Mouse (Mus musculus) gastrocnemius, postnatal 10 days (tissue): ENCODE measurements around the gene Smarcc1. TPM values are rescaled to one million over a fixed set of nuclear protein-coding genes. Genes with fewer than 3 reads are reported as not detected.
"Not testable (repeated sequence)": the region's sequence is repeated elsewhere in the genome, so short reads cannot be mapped to it uniquely, and the experiment has no call there.

ENCODE experiments used
- DNase-seq: peaks from one replicate; pipeline ENCODE4 v3.0.0; 2021; ENCODE audit warnings: mixed read lengths
- total RNA-seq, 2 experiments: library from RNA; stranded (reverse); gene quantifications; 2 replicates each; pipeline ENCODE4 v1.2.3; 2021

The Smarcc1 gene
- total RNA-seq, 2 experiments from 2014 or later, result 34.5 to 41.9 TPM

DNA sequence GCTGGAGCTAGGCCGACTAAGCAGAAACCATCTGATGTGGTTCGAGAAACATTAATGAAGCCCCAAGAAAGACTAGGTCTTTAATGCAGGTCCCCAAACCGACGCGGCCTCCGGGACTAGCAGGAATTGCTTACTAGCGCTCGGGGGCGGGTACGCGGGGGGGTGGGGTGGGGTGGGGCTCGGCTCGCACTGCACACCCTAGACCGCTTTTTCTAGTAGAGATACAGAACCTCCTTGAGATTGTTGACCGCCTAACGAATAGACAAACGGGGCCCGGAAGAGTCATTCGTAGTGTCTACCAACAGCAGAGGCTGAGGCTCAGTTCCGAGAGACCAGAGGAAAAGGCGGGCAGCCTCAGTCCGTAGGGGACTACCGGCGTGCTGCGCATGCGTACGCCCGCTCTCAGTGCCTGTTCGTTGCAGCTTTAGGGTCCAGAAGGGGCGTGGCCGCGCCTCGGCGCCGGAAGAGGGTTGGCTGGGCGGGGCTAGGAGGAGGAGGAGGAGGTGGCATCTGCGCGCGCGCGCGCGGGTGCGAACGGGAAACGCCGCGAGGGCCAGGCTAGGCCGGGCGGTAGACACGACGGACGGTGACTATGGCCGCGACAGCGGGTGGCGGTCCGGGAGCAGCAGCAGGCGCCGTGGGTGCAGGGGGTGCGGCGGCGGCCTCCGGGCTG, 14.2 kb downstream of the Smarcc1 start:
- DNase-seq, result peak; percentile 100

DNA sequence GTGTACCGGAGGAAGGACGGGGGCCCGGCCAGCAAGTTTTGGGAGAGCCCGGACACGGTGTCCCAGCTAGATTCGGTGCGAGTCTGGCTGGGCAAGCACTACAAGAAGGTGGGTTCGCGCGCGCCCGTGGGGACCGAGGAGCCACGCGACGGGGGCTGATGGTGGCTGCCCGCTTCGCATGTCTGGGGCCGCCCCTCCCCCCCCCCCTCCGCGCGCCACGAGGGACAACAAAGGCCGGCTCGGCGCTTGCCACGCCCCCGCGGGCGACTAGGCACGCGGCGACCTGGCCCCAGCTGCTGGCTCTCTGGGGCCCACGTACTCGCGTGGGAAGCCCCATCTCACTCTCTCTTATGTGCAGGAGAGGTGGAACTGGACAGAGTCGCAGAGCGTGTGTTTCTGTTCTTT, 14.7 kb downstream of the Smarcc1 start:
- no peak for DNase-seq

DNA sequence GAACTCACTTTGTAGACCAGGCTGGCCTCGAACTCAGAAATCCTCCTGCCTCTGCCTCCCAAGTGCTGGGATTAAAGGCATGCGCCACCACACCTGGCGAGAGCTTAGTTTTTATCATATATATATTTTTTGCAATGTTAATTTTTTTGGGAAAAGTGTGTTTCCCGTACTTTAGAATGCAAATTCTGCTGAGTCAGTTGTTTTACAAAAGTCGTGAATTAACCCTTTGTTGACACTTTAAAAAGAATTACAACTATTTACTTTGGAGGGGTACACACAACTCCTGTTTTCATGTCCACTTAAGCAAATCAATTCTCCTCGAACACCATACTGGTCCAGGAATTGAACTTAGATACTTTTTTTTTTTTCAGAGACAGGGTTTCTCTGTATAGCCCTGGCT, 15.4 kb downstream of the Smarcc1 start:
- DNase-seq, result no peak

DNA sequence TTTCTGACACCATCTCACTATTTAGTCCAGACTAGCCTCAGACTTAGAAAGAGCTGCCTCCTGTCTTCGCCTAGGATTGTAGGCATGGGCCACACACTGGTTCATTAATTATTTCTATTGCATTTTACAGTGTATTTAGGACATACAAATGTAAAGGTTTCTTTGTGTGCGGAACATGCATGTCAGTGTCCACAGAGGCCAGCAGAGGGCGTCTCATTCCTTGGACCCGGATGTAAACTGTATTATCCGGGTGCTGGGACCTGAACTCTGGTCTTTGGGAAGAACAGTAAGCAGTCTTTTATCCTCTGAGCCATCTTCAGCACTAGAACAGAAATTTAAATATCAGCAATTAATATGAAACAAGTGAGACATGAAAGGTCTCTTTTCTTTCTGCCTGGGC, 16.7 kb downstream of the Smarcc1 start:
- DNase-seq, result no peak

DNA sequence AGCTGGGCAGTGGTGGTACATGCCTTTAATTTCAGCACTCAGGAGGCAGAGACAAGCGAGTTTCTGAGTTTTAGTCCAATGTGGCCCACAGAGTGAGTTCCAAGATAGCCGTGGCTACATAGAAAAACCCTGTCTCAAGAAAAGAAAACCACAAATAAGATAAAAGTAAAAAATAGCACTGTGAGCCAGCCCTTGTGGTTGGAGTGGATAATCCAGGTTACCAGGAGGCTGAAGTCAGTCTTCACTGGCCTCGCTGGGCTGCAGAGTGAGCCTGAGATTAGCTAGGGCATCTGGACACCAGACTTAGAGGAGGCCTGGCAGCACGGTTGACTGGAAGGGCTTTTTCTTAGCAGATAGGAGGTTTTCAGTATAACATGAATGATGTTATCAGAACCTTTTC, 21.6 kb downstream of the Smarcc1 start:
- DNase-seq, result no peak

DNA sequence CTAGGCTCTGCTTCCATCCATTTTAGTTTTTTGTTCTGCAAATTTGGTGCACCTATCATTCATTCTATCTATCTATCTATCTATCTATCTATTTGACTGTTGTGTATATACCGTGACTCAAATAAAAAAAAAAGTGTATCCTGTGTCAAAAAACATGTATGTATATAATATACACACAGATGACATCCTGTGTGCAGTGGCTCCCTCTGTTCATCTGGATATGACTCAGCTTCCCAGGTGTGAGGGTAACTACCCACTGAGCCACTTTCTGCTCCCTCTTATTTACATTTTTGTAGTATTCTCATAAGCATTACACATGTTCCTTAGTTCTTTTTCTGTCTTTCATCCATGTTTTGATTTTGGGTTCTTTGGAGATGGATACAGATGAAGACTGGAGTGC, 24.6 kb downstream of the Smarcc1 start:
- DNase-seq, result no peak

DNA sequence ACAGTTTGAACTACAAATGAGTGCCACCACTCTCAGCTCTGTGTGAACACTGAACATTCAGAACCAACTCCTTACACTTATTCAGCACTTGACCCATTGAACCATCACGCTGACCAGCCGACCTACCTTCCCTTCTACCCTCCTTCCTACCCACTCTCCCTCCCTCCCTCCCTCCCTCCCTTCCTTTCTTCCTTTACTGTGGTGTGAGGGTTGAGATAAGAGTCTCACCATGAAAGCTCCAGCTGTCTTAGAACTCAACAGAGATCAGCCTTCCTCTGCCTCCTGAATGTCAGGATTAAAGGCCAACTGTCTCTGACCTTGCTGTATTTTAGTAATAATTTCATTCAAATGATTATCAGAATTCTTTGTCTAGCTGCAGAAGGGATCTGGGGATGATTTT, 31.1 kb downstream of the Smarcc1 start:
- DNase-seq, result no peak

DNA sequence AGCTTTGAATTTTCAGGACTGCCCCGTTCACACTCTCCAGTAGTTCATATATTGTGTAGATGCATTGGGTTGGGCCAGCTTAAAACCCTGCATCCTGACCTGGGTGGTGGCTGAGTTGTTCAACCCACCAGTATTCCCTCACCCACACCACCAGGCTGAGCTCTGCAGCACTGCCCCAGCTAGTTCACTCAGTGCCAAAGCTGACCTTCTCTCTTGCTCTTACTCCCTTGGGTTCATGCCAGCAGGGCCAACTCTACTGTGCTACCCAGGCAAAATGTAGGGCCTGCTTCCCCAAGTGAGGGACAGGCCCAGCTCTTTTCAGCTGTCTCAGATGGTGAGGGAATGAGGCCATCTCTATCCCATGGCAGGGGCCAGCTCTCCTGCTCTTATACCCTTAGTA, 41.5 kb downstream of the Smarcc1 start:
- peak; percentile 8 for DNase-seq

DNA sequence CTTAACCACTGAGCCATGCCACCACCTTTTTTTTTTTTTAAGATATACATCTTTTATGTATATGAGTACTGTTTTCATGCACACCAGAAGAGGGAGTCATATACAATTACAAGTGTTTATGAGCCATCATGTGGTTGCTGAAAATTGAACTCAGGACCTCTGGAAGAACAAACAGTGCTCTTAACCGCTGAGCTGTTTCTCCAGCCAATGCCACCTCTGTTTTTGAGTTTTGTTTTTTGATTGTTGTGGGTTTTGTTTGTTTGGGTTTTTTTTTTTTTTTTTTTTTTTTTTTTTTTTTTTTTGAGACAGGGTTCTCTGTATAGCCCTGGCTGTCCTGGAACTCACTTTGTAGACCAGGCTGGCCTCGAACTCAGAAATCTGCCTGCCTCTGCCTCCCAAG, 43.0 kb downstream of the Smarcc1 start:
- not testable (repeated sequence) for DNase-seq

DNA sequence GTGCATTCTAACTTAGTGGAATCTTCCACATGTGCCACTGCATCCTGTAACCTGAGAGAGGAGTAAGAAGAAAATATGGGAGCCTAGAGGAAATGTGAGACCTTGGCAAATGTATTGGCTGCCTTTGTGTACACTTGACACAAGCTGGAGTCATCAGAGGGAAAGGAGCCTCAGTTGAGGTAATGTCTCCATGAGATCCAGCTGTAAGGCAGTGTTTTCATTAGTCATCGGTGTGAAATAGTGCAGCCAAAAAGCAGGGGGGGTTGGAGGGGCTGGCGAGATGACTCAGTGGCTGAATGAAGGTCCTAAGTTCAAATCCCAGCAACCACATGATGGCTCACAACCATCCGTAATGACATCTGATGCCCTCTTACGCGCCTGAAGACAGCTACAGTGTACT, 44.9 kb downstream of the Smarcc1 start:
- DNase-seq, result no peak

DNA sequence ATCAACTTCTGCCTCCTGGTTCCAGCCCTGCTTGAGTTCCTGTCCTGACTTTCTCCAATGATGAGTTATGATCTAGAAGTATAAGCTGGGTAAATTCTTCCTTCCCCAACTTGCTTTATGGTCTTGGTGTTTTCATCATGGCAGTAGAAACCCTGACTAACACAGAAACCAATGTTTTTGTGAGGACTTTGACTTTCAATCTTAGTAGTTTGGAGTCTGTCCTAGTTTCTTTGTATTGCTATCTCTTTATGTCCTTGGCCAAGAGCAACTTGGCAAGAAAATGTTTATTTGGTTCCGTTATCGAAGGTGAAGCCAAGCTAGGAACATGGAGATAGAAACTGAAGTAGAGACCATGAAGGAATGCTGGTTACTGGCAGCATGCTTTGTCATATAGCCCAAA, 45.6 kb downstream of the Smarcc1 start:
- no peak for DNase-seq

DNA sequence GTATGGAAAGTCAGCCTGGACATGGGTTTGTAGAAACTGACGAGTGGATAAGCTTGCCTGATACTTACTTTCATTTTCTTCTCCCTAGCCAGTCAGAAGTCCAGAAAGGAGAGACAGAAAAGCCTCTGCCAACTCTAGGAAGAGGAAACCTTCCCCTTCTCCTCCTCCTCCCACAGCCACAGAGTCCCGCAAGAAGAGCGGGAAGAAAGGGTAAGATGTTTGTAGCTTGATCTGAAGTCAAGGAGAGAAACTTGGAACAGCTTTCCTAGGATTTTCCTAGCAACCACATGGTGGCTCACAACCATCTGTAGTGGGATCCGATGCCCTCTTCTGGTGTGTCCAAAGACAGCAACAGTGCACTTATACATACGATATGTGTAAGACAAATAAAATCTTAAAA, 53.4 kb downstream of the Smarcc1 start:
- no peak for DNase-seq

DNA sequence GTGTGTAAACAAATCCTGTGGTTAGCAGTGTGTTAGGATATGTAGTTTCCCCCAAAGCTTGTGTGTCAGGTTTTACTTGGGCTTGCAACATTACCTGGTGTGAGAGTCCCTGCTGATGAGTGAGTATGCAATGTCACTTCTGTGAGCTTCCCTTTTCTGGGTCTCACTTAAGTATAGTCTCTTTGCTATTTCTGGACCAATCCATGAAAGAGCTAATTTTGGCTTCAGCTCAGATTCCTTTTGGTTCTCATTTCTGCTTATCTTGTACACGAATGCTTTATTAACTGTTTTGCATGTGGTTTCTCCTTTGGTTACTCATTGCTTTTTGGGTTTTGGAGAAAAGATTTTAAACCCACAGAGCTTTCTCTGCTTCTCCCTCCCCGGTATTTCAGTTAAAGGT, 82.4 kb downstream of the Smarcc1 start:
- DNase-seq, result no peak

DNA sequence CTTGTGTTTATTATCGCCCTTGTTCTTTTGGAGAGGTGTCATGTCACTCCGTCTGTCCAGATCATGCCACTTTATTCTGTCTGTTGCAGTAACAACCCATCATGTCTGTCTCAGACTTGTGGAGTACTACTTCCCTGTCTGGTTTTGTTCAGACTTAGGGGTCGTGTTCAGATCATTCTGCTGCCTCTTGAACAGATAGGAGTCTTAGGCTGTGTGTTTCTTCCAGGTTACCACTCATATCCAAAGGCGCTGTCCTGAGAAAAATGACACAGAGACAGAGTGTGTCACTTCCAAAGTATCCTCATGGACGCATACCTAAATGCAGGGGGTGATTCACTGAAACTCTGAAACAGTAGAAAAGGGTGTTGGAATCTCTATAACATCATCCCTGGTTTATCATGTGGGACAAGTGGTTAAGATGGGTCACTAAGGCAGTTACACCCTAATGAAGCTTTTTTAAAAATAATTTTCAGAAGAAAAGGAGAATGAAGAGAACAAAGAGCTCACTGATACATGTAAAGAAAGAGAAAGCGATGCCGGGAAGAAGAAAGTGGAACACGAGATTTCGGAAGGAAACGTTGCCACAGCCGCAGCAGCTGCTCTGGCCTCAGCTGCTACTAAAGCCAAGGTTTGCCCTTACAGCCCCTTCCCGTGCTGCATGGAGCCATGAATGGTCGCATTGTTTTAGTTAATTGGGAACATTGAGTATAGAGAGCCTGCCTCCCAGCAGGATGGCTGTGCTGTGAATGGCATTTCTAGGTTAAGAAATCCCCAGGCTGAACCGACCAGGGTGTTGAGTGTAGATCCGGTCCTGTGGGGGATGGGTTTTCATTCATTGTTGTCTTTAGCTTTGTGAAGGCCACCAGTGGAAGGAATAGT, 88.3 kb downstream of the Smarcc1 start:
- DNase-seq, result no peak

DNA sequence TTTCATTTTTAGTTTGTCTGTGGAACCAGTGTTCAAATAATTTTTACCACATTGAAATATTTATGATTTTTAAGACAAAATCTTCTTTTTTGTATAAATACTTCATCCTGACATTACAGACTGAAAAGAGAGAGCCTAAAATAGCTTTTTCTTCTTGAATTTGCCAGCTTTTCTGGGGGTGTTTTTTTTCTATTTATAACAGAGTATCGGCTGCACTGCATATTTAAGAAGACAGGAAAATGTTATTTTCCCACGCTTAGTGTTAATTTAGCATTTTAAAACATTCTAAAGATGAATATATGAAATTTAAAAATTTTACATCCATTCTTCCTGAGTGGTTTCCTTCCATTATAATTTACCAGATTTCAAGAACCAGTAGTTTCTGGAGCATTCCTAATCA, 88.9 kb downstream of the Smarcc1 start:
- DNase-seq, result no peak

DNA sequence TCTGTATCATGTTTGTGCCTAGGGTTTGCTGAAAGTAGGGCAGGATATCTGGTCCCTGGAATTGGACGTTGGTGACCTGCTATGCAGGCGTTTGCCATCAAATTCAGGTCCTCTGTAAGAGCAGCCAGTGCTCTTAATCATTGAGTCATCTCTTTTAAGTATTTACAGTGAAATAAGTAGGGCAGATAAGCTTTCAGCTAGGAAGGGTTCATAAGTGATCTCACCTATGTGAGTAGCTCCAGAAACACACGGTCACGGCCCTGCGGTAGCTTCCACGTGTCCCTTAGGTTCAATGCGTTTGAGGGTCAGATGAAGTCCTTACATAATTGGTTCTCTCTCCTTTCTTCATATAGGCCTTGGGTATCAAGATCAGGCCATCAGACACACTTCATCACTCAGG, 90.8 kb downstream of the Smarcc1 start:
- DNase-seq, result no peak

DNA sequence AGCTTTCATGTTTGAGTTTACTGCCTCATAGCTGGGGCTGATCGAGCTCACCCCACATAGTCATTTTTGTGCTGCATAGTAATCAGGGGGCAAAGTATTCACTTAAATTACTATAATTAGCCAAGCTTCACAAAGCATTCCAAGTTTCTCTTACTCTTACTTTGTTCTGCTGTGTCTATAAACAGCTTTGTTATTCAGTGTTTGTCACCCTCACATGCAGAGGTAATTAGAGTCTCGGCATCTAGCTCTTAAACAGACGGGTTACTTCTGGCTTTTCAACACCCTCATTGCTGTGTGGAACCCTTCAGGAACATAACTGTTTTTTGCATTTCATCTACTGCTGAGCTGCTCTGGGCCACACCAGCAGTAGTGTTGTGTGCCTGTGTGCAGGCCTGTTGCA, 91.5 kb downstream of the Smarcc1 start:
- DNase-seq, result no peak

DNA sequence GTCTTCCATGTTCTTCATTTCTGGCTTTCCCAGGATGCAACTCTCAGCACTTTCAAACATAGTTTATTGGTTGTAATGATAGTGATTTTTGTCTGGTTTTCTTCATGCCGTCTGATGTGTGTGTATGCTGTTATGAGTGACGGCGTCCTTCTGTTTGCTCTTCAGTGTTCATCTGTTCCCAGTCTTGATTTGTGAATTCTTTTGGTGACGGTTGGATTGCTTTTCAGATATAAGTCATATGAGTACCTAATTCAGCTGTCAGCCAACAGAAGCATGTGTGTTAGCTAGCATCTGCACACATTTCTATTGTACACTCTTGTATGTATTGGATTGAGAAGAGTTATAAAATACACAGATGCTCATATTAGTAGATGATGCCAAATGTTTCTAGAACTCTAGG, 106.8 kb downstream of the Smarcc1 start:
- DNase-seq, result no peak

DNA sequence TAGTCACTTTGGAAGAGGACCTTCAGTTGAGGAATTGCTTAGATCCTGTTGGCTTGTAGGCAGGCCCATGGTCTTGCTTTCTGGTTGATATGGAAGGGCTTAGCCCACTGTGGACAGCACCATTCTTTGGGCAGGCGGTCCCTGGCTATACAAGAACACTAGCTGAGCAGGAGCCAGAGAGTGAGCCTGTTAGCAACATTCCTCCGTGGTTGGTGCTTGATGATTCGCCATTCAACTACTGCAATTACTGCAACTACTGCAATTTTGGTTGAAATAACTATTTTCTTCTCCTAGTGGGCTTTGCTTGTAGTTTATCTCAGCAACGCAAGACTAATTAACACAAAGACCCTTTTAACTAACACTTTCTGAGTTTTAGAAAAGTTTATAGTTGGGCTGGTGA, 108.7 kb downstream of the Smarcc1 start:
- no peak for DNase-seq

DNA sequence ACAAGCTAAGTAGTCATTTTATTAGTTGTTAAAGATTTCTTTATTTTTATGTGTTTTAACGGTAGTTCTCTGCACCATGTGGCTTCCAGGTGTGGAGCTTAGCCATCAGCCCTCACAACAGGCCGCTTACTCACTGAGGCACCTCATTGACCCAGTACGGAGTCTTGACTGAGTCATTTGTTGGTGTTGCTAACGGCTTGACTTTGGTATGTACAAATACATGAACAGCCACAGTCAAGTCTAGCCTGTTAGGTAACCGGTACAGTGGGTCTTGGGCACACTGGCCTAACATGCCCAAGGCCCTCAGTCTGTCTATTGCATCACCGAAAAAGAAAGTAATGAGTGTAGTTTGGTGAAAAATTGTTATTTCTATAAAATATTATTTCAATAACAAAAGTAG, 111.2 kb downstream of the Smarcc1 start:
- no peak for DNase-seq

DNA sequence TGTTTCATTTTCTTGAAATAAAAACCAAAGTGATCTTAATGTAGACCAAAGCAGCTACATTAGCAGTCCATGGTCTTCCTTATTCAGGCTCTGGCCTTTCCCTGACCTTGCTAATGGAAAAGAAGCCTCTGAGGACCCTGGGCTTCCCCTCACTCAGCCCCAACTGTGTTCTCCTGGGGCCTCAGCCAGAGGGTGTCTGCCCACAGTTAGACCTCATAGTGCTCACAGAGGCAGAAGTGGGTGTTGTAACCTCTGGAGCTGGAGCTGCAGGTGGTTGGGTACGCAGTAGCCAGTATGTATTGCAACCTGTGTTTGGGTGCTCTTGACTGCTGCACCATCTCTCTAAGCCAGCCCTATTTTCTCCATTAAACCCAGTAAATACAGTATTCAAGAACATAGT, 111.6 kb downstream of the Smarcc1 start:
- no peak for DNase-seq

DNA sequence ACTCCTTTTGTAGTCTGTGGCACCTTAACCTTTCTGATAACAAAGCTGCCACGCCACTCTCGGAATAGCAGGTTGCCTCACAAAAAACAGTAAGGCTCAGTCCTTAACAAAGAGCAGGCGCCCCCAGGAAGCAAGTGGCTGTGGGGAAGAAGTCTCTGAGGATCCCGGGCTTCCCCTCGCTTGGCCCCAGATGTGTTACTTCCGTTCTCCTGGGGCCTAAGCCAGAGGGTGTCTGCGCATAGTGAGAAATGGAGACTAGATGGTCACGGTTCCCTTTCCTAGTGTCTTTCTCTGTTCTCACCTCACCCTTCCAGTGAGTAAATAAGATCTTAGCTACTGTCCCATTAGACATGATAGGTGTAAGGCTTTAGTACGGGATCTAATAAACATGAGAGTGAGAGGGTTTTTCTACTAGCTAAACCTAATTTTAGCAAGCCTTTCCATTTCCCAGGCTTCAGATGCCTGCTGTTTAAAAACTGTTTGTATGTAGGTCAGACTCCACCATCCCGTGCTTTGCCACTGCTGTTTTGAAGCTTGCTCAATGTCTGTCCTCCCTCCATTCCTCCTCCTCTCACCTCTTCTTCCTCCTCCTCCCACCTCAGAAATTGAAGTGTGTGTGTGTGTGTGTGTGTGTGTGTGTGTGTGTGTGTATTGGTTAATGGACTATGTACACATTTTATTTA, 112.2 kb downstream of the Smarcc1 start:
- no peak for DNase-seq

DNA sequence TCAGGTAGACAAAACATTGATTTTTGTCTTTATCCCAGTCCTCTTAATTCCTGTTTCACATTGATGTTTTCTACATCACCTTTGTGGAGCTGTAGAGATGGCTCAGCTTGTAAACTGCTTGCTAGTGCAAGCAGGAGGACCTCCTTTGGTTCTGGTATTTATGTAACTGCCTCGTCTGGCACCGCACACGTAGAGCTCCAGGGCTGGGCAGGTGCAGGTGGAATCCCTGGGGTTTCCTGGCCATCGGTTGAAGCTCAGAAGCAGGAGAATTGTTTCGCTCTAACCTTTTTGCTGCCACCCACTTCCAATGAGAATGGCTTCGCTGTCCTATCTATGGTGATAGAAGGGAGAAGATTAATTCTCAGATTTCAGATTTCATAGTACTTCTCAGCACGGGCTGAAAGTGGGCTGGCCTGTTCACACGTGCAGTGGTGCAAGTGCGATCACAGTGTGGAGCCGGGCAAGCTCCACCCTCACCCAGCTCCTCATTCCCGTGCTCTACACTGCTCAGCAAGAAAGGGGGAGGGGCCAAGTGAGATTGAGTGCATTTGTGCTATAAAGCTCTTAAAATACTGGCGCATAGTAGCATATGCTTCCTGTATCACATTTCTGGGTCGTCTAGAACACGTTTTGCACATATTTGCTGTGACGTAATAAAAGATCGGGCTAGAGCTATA, 113.0 kb downstream of the Smarcc1 start:
- no peak for DNase-seq
